Mouse (Mus musculus) heart, postnatal 14 days (tissue): ENCODE measurements at regions not wholly inside any gene's neighbourhood (a gene's known extent, or its start where the extent isn't known, plus 50 kb on each side); places are given as distances from the start of the nearest gene placed in this dataset.
"Not testable (repeated sequence)": the region's sequence is repeated elsewhere in the genome, so short reads cannot be mapped to it uniquely, and the experiment has no call there.

Experiments
- DNase-seq, 2 experiments: peaks; one replicate each; pipeline ENCODE4 v3.0.0; 2021 to 2022
- intact Hi-C: fragments of 180-260 bp; cut with DNase I; formaldehyde crosslinking; loops from one replicate; pipeline ENCODE4 v1.15.1; 2025

DNA sequence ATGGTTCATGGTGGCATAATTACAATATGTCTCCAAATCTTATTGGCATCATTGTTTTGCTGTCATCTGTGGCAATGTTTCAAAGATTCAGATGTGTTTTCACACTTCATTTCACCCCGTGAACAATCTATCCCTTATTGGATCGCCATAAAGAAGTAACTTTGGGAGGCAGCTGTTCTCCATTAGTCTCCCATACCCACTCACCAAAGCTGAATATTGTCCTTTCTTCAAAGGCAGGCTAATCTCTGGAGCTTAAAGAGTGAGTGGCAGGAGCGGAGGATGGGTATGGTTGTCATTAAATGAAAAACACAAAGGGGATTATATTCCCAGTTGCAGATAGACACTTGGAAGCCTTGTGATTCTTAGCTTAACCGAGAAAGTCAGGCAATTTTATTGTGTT, 2660.3 kb upstream of the Gm12353 start:
- intact Hi-C loops, result no loop called here
- no peak for DNase-seq

DNA sequence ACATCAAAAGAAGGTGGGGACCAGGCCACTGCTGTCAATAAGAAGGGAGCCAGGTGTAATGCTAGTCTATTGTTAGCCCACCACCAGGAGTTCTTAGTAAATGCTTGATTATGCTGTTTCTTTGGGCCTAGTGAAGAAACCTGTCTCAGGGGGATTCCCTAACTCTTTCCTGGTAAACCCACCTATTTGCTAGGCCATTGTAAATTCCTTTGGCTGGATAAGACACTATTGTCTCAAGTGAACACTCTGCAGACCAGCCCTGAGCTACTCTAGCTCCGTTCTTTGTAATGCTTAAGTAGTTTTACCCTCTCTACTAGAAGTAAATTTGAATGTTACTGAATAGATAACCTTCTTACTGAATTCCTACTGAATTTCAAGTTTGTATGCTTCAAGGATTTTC, 2650.7 kb upstream of the Gm12353 start:
- intact Hi-C loops, DNase-seq: not testable (repeated sequence)

DNA sequence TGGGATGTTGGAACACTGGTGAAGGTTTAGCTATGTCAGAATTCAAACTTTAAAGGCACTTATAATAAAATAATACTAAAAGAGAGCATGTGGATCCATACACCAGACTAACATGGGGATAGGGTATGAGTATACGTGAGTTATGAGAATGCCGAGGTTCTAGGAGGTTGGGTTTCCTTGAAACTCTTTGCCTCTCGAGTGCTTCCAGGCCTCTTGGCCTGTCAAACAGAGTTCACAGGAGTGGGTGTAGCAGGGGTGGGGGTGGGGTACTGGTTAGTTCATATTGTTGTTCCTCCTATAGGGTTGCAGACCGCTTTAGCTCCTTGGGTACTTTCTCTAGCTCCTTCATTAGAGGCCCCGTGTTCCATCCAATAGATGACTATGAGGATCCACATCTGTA, 2650.3 kb upstream of the Gm12353 start:
- DNase-seq, intact Hi-C loops: not testable (repeated sequence)

DNA sequence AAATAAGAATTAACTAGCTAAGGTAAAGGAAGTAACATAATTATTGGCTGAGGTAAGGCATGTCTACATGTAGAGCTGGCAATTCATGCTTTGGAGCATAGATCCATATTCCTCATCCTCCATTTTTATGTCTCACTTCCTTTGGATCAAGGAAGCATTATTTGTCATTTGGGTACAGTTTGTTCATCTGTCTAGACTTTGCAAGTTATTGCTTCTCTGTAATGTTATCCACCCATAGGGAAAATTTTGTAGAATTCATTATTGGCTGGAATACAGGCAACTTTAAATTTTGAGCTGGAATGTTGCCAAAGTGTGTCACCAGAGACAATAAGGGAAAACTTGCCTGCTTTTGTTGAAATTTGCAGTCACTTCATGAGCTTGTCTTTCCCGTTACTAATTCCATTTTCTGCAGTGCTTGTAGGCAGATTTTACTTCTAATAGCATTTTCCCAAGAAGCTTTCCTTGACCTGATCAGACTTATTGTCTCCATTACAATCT, 2623.5 kb upstream of the Gm12353 start:
- intact Hi-C loops, result no loop called here
- no peak for DNase-seq

DNA sequence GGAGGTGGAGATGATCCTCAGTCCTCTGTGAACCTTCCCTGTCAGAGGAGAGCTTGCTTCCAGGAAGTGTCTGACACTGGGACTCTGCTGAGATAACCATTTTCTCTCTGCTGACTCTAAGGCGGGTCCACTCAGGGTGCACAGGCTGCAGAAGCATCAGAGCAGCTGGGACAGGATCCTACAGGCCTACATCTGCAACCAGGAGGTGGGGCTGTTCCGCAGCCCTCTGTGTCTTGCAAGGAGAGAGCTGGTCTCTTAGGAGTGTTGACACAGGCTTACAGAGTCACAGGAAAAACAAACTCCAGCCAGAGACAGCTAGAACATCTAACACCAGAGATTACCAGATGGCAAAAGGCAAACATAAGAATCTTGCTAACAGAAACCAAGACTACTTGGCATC, 2578.6 kb upstream of the Gm12353 start:
- intact Hi-C loops, result no loop called here
- peak in 1 of 2 experiments; percentile 13 for DNase-seq
